Mouse (Mus musculus) ES-Bruce4 (cell line): Measurements from ENCODE around the gene Arg1.

Experiments used
- CTCF ChIP-seq: IDR thresholded peaks from one replicate; pipeline ENCODE4 v1.8.1; 2011; ENCODE audit warnings: low read depth, low read length
- EP300 ChIP-seq: IDR thresholded peaks from 2 replicates; pipeline ENCODE4 v1.6.1; 2011; ENCODE audit warnings: low read depth, low read length; ENCODE audit not compliant: insufficient read depth
- POLR2A ChIP-seq: IDR thresholded peaks from one replicate; pipeline ENCODE4 v1.8.1; 2011; ENCODE audit warnings: low read length; ENCODE audit not compliant: insufficient read depth

DNA sequence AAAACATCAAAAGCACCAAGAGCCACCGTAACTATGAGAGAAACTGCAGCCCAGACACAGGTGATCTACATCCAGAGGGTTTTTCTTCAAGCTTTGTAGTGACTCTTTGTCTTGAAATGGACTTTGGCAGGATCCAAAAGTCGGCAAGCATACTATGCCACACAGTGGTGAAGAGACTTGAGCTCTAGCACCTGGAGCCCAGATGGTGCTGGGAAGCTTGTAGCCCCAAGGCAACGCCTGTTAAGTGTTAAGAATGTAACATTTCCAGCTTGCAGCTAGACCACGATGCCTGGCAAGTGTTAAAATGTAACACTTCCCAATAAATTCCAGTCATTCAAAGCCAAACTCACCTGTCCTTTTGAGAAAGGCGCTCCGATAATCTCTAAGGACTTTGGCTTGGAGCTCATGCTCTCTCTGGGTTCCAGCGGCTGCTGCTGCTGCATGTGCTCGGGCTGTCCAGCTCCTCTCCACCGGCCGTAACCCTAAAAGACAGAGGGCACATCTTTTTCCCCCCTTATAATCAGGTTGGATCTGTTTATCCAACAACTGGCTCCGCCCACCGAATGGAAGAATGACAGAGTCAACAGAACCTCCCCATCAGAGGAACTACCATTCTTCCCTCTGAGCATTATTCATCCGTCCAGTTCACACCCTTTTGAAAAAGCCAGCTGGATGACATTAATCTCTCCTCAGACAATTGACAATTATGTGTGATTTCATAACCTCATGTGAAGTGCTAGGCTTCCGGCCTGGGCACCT is at the start of gene Arg1:
- TF ChIP-seq POLR2A (no peak), CTCF (no peak), EP300 (no peak)
